Mouse (Mus musculus) neural tube, embryonic 14.5 days (tissue): ENCODE data around the gene Etv6. TPM values are rescaled to one million over a fixed set of nuclear protein-coding genes. Genes with fewer than 3 reads are reported as not detected.

Experiments used
- ATAC-seq: fragments of 200-750 bp; cut with Nextera tagmentation; 2 replicates; pipeline ENCODE4 v1.8.0; 2017; ENCODE audit warnings: low read depth, mild to moderate bottlenecking, moderate TSS enrichment, moderate library complexity
- H3K27ac ChIP-seq: fragments of 300-500 bp; sonication (generic); 2 replicates; pipeline ENCODE4 v1.5.1; 2014; ENCODE audit warnings: low read depth, mild to moderate bottlenecking, control low read depth, low read length, moderate library complexity, mixed read lengths
- H3K27me3 ChIP-seq: fragments of 300-500 bp; sonication (generic); 2 replicates; pipeline ENCODE4 v1.6.1; 2014; ENCODE audit warnings: low read length; ENCODE audit not compliant: control insufficient read depth, insufficient read depth
- H3K36me3 ChIP-seq: fragments of 300-500 bp; sonication (generic); 2 replicates; pipeline ENCODE4 v1.6.1; 2014; ENCODE audit warnings: low read length, mixed read lengths; ENCODE audit not compliant: control insufficient read depth, insufficient read depth
- H3K4me1 ChIP-seq: fragments of 300-500 bp; sonication (generic); 2 replicates; pipeline ENCODE4 v1.6.1; 2014; ENCODE audit warnings: low read length; ENCODE audit not compliant: control insufficient read depth, insufficient read depth
- H3K4me2 ChIP-seq: fragments of 300-500 bp; sonication (generic); 2 replicates; pipeline ENCODE4 v1.6.1; 2014; ENCODE audit warnings: mild to moderate bottlenecking, low read depth, low read length, control low read depth
- H3K4me3 ChIP-seq: fragments of 300-500 bp; sonication (generic); 2 replicates; pipeline ENCODE4 v1.5.1; 2014; ENCODE audit warnings: low read depth, low read length, control low read depth, mixed read lengths
- H3K9ac ChIP-seq: fragments of 300-500 bp; sonication (generic); replicated peaks from 2 replicates; pipeline ENCODE4 v1.6.1; 2014; ENCODE audit warnings: low read depth, mild to moderate bottlenecking, control low read depth, low read length, mixed read lengths
- H3K9me3 ChIP-seq: fragments of 300-500 bp; sonication (generic); 2 replicates; pipeline ENCODE4 v1.6.1; 2016; ENCODE audit warnings: low read length; ENCODE audit not compliant: control insufficient read depth
- WGBS: fragments of 180-500 bp; shearing (Covaris S2); extraction: QIAGEN DNeasy Blood & Tissue Kit; methylation state at CpG from one replicate; pipeline ENCODE4 v1.1.7; 2014; 5-methylcytosine and 5-hydroxymethylcytosine counted together
- polyA plus RNA-seq: library from polyadenylated mRNA; unstranded; fragments of >200 nt; fragmentation: Nextera tagmentation; extraction: Ambion mirVana; gene quantifications from 2 replicates; pipeline ENCODE4 v1.2.1, GENCODE M21; 2014

Etv6 gene
- polyA plus RNA-seq, 1 experiment from 2014 or later, result 5.8 TPM

GRCm38 (mm10) chr6:134060036-134060435, 24.5 kb downstream of the Etv6 start:
- no peaks in the 10 kb centered on the region for H3K27me3 ChIP-seq
- WGBS, result 50% methylated on average over 9 of the region's 9 CpGs
- no peak overlapping the region for H3K9ac ChIP-seq
- ATAC-seq, result no peak
- H3K9me3 ChIP-seq, result no peaks in the 10 kb centered on the region
- no peaks in the 10 kb centered on the region for H3K36me3 ChIP-seq
- no peak overlapping the region for H3K27ac ChIP-seq
- no peak overlapping the region for H3K4me2 ChIP-seq
- peaks cover 17% of the 10 kb centered on the region; the same call in 1 of the 2 replicates for H3K4me1 ChIP-seq
- no peak overlapping the region for H3K4me3 ChIP-seq

GRCm38 (mm10) chr6:134060811-134061210, 25.3 kb downstream of the Etv6 start:
- Histone ChIP-seq H3K4me2 (no peak overlapping the region), H3K9ac (no peak overlapping the region), H3K4me1 (peaks cover 17% of the 10 kb centered on the region; the same call in 1 of the 2 replicates), H3K9me3 (no peaks in the 10 kb centered on the region), H3K27me3 (no peaks in the 10 kb centered on the region), H3K36me3 (no peaks in the 10 kb centered on the region), H3K4me3 (no peak overlapping the region), H3K27ac (no peak overlapping the region)
- ATAC-seq, result no peak
- 73% methylated on average over 12 of the region's 12 CpGs for WGBS

- Histone ChIP-seq H3K27me3 (no peaks in the 10 kb centered on the region), H3K4me1 (peaks cover 3% of the 10 kb centered on the region; the same call in 1 of the 2 replicates), H3K36me3 (no peaks in the 10 kb centered on the region), H3K4me3 (no peak overlapping the region), H3K9ac (no peak overlapping the region), H3K4me2 (no peak overlapping the region), H3K27ac (no peak overlapping the region), H3K9me3 (no peaks in the 10 kb centered on the region)
- WGBS, result 85% methylated on average over 11 of the region's 11 CpGs
- no peak for ATAC-seq
These were observed 29.7 kb downstream of the Etv6 start for GRCm38 (mm10) chr6:134065018-134065725.

- Histone ChIP-seq H3K27me3 (no peaks in the 10 kb centered on the region), H3K9ac (no peak overlapping the region), H3K4me3 (no peak overlapping the region), H3K4me1 (no peaks in the 10 kb centered on the region), H3K9me3 (no peaks in the 10 kb centered on the region), H3K27ac (no peak overlapping the region), H3K4me2 (no peak overlapping the region), H3K36me3 (no peaks in the 10 kb centered on the region)
- 66% methylated on average over 6 of the region's 6 CpGs for WGBS
- no peak for ATAC-seq
These were observed 30.6 kb downstream of the Etv6 start for GRCm38 (mm10) chr6:134066112-134066511.

GRCm38 (mm10) chr6:134066996-134067395, 31.5 kb downstream of the Etv6 start:
- no peaks in the 10 kb centered on the region for H3K4me1 ChIP-seq
- no peak for ATAC-seq
- H3K4me2 ChIP-seq, result no peak overlapping the region
- H3K27me3 ChIP-seq, result no peaks in the 10 kb centered on the region
- no peaks in the 10 kb centered on the region for H3K36me3 ChIP-seq
- WGBS, result 98% methylated on average over 4 of the region's 4 CpGs
- H3K4me3 ChIP-seq, result no peak overlapping the region
- H3K9ac ChIP-seq, result no peak overlapping the region
- H3K27ac ChIP-seq, result no peak overlapping the region
- H3K9me3 ChIP-seq, result no peaks in the 10 kb centered on the region

GRCm38 (mm10) chr6:134067536-134067935, 32.0 kb downstream of the Etv6 start:
- H3K36me3 ChIP-seq, result no peaks in the 10 kb centered on the region
- H3K4me2 ChIP-seq, result no peak overlapping the region
- ATAC-seq, result no peak
- 94% methylated on average over 8 of the region's 8 CpGs for WGBS
- H3K4me1 ChIP-seq, result no peaks in the 10 kb centered on the region
- no peaks in the 10 kb centered on the region for H3K27me3 ChIP-seq
- no peak overlapping the region for H3K4me3 ChIP-seq
- H3K9ac ChIP-seq, result no peak overlapping the region
- no peak overlapping the region for H3K27ac ChIP-seq
- no peaks in the 10 kb centered on the region for H3K9me3 ChIP-seq

- H3K9me3 ChIP-seq, result no peaks in the 10 kb centered on the region
- H3K36me3 ChIP-seq, result no peaks in the 10 kb centered on the region
- no peak overlapping the region for H3K9ac ChIP-seq
- no peaks in the 10 kb centered on the region for H3K27me3 ChIP-seq
- H3K4me3 ChIP-seq, result no peak overlapping the region
- ATAC-seq, result no peak
- H3K27ac ChIP-seq, result no peak overlapping the region
- no peaks in the 10 kb centered on the region for H3K4me1 ChIP-seq
- 88% methylated on average over 7 of the region's 7 CpGs for WGBS
- no peak overlapping the region for H3K4me2 ChIP-seq
These were observed 36.9 kb downstream of the Etv6 start for GRCm38 (mm10) chr6:134072439-134072838.

- Histone ChIP-seq H3K9me3 (no peaks in the 10 kb centered on the region), H3K4me1 (no peaks in the 10 kb centered on the region), H3K4me2 (no peak overlapping the region), H3K36me3 (no peaks in the 10 kb centered on the region), H3K27me3 (no peaks in the 10 kb centered on the region), H3K27ac (no peak overlapping the region), H3K9ac (no peak overlapping the region), H3K4me3 (no peak overlapping the region)
- WGBS, result 91% methylated on average over 6 of the region's 6 CpGs
- no peak for ATAC-seq
These were observed 37.4 kb downstream of the Etv6 start for GRCm38 (mm10) chr6:134072906-134073305.

- Histone ChIP-seq H3K36me3 (no peaks in the 10 kb centered on the region), H3K9me3 (no peaks in the 10 kb centered on the region), H3K4me1 (no peaks in the 10 kb centered on the region), H3K4me2 (no peak overlapping the region), H3K4me3 (no peak overlapping the region), H3K9ac (no peak overlapping the region), H3K27ac (no peak overlapping the region), H3K27me3 (no peaks in the 10 kb centered on the region)
- ATAC-seq, result no peak
- WGBS, result 100% methylated on average over 1 of the region's 1 CpGs
These were observed 38.9 kb downstream of the Etv6 start for GRCm38 (mm10) chr6:134074353-134074752.
